Mouse (Mus musculus) forebrain, postnatal 0 days (tissue): ENCODE data around the gene Cryaa. TPM values are rescaled to one million over a fixed set of nuclear protein-coding genes. Genes with fewer than 3 reads are reported as not detected.

ENCODE experiments used
- ATAC-seq: fragments of 200-750 bp; cut with Nextera tagmentation; 2 replicates; pipeline ENCODE4 v1.8.0; 2017; ENCODE audit warnings: mild to moderate bottlenecking, moderate library complexity
- DNase-seq: peaks from one replicate; pipeline ENCODE4 v3.0.0-alpha.2; 2015
- H3K27ac ChIP-seq: fragments of 300-500 bp; sonication (generic); 2 replicates; pipeline ENCODE4 v1.5.1; 2014; ENCODE audit warnings: low read depth, mild to moderate bottlenecking, antibody characterized with exemption, low read length, moderate library complexity, mixed read lengths
- H3K27me3 ChIP-seq: fragments of 300-500 bp; sonication (generic); 2 replicates; pipeline ENCODE4 v1.6.1; 2014; ENCODE audit warnings: mild to moderate bottlenecking, low read length, mixed read lengths; ENCODE audit not compliant: insufficient read depth
- H3K36me3 ChIP-seq: fragments of 300-500 bp; sonication (generic); 2 replicates; pipeline ENCODE4 v1.6.1; 2014; ENCODE audit warnings: mild to moderate bottlenecking, moderate library complexity; ENCODE audit not compliant: insufficient read depth
- H3K4me1 ChIP-seq: fragments of 300-500 bp; sonication (generic); 2 replicates; pipeline ENCODE4 v1.6.1; 2014; ENCODE audit warnings: antibody characterized with exemption; ENCODE audit not compliant: insufficient read depth
- H3K4me2 ChIP-seq: fragments of 300-500 bp; sonication (generic); 2 replicates; pipeline ENCODE4 v1.6.1; 2014; ENCODE audit warnings: low read depth, mild to moderate bottlenecking, moderate library complexity
- H3K4me3 ChIP-seq: fragments of 300-500 bp; sonication (generic); 2 replicates; pipeline ENCODE4 v1.5.1; 2014; ENCODE audit warnings: low read depth, low read length, mixed read lengths
- H3K9ac ChIP-seq: fragments of 300-500 bp; sonication (generic); 2 replicates; pipeline ENCODE4 v1.6.1; 2014; ENCODE audit warnings: mild to moderate bottlenecking
- H3K9me3 ChIP-seq: fragments of 300-500 bp; sonication (generic); 2 replicates; pipeline ENCODE4 v1.6.1; 2016; ENCODE audit warnings: low read length
- CTCF ChIP-seq: sonication (generic); IDR thresholded peaks from 2 replicates; pipeline ENCODE4 v1.5.1; 2016; ENCODE audit warnings: antibody characterized with exemption, control low read depth, low read depth
- WGBS: fragments of 180-500 bp; shearing (Covaris S2); extraction: QIAGEN DNeasy Blood & Tissue Kit; methylation state at CpG from one replicate; pipeline ENCODE4 v1.1.7; 2014; 5-methylcytosine and 5-hydroxymethylcytosine counted together
- polyA plus RNA-seq: library from polyadenylated mRNA; unstranded; fragments of >200 nt; fragmentation: Nextera tagmentation; extraction: Ambion mirVana; gene quantifications from 2 replicates; pipeline ENCODE4 v1.2.1, GENCODE M21; 2015
- total RNA-seq: library from RNA; depleted of rRNA; stranded (reverse); fragments of >200 nt; gene quantifications from 2 replicates; pipeline ENCODE4 v1.2.3, GENCODE M21; 2014

Gene Cryaa
- total and polyA plus RNA-seq, 2 experiments from 2014 or later: not detected

- no peak overlapping the region for H3K27ac ChIP-seq
- TF ChIP-seq CTCF: no peak
- H3K4me2 ChIP-seq: no peak overlapping the region
- no peaks in the 10 kb centered on the region for H3K27me3 ChIP-seq
- H3K4me3 ChIP-seq: no peak overlapping the region
- no peaks in the 10 kb centered on the region for H3K9me3 ChIP-seq
- DNase-seq (no peak), ATAC-seq (no peak)
- WGBS: 32% methylated on average over 7 of the region's 7 CpGs
- no peak overlapping the region for H3K9ac ChIP-seq
- H3K4me1 ChIP-seq: no peaks in the 10 kb centered on the region
- H3K36me3 ChIP-seq: no peaks in the 10 kb centered on the region
These were observed 31.6 kb downstream of the Cryaa start for GRCm38 (mm10) chr17:31709121-31709741.

- H3K4me3 ChIP-seq: no peak overlapping the region
- ATAC-seq: no peak
- H3K4me1 ChIP-seq: no peaks in the 10 kb centered on the region
- H3K27me3 ChIP-seq: no peaks in the 10 kb centered on the region
- H3K27ac ChIP-seq: no peak overlapping the region
- no peaks in the 10 kb centered on the region for H3K9me3 ChIP-seq
- H3K4me2 ChIP-seq: no peak overlapping the region
- no peaks in the 10 kb centered on the region for H3K36me3 ChIP-seq
- H3K9ac ChIP-seq: no peak overlapping the region
- 86% methylated on average over 8 of the region's 8 CpGs for WGBS
- no peak for DNase-seq
- TF ChIP-seq CTCF: no peak
These were observed 32.8 kb downstream of the Cryaa start for GRCm38 (mm10) chr17:31710455-31710854.

GRCm38 (mm10) chr17:31713709-31714108 is 36.1 kb downstream of the Cryaa start:
- Histone ChIP-seq H3K4me2 (no peak overlapping the region), H3K9me3 (no peaks in the 10 kb centered on the region), H3K9ac (no peak overlapping the region), H3K4me1 (no peaks in the 10 kb centered on the region), H3K36me3 (no peaks in the 10 kb centered on the region), H3K4me3 (no peak overlapping the region), H3K27me3 (no peaks in the 10 kb centered on the region), H3K27ac (no peak overlapping the region)
- ATAC-seq: no peak
- 55% methylated on average over 9 of the region's 9 CpGs for WGBS
- TF ChIP-seq CTCF: no peak
- DNase-seq: no peak

- no peaks in the 10 kb centered on the region for H3K9me3 ChIP-seq
- no peak for TF ChIP-seq CTCF
- no peak for DNase-seq
- no peak overlapping the region for H3K27ac ChIP-seq
- H3K27me3 ChIP-seq: no peaks in the 10 kb centered on the region
- no peaks in the 10 kb centered on the region for H3K36me3 ChIP-seq
- H3K4me3 ChIP-seq: no peak overlapping the region
- WGBS: 76% methylated on average over 3 of the region's 3 CpGs
- H3K4me1 ChIP-seq: no peaks in the 10 kb centered on the region
- ATAC-seq: no peak
- no peak overlapping the region for H3K9ac ChIP-seq
- H3K4me2 ChIP-seq: no peak overlapping the region
These were observed 36.5 kb downstream of the Cryaa start for GRCm38 (mm10) chr17:31714125-31714524.

GRCm38 (mm10) chr17:31715006-31715405 is 37.4 kb downstream of the Cryaa start:
- Histone ChIP-seq H3K4me2 (no peak overlapping the region), H3K9ac (no peak overlapping the region), H3K9me3 (no peaks in the 10 kb centered on the region), H3K27me3 (no peaks in the 10 kb centered on the region), H3K4me1 (no peaks in the 10 kb centered on the region), H3K36me3 (no peaks in the 10 kb centered on the region), H3K27ac (no peak overlapping the region), H3K4me3 (no peak overlapping the region)
- no peak for ATAC-seq
- TF ChIP-seq CTCF: no peak
- DNase-seq: no peak
- WGBS: 35% methylated on average over 11 of the region's 11 CpGs

- no peak for TF ChIP-seq CTCF
- Histone ChIP-seq H3K4me3 (no peak overlapping the region), H3K9ac (no peak overlapping the region), H3K9me3 (no peaks in the 10 kb centered on the region), H3K27ac (no peak overlapping the region), H3K27me3 (no peaks in the 10 kb centered on the region), H3K4me1 (no peaks in the 10 kb centered on the region), H3K36me3 (no peaks in the 10 kb centered on the region), H3K4me2 (no peak overlapping the region)
- ATAC-seq: no peak
- WGBS: 63% methylated on average over 6 of the region's 6 CpGs
- DNase-seq: no peak
These were observed 44.0 kb downstream of the Cryaa start for GRCm38 (mm10) chr17:31721637-31722036.

- Histone ChIP-seq H3K4me1 (no peaks in the 10 kb centered on the region), H3K27me3 (no peaks in the 10 kb centered on the region), H3K9me3 (no peaks in the 10 kb centered on the region), H3K4me3 (no peak overlapping the region), H3K36me3 (no peaks in the 10 kb centered on the region), H3K4me2 (no peak overlapping the region), H3K27ac (0 out of 2 replicates have a peak overlapping the region, but pooled peaks have one; percentile 35), H3K9ac (no peak overlapping the region)
- no peak for TF ChIP-seq CTCF
- WGBS: 15% methylated on average over 6 of the region's 6 CpGs
- ATAC-seq (peak; percentile 61), DNase-seq (no peak)
These were observed 47.8 kb downstream of the Cryaa start for GRCm38 (mm10) chr17:31725366-31725765.
